Mouse (Mus musculus): Measurements from ENCODE around the gene Socs5.

Socs5 gene

GRCm38 (mm10) chr17:87170364-87170763 lies 62.9 kb downstream of the Socs5 start:
- no peak for DNase-seq

DNA sequence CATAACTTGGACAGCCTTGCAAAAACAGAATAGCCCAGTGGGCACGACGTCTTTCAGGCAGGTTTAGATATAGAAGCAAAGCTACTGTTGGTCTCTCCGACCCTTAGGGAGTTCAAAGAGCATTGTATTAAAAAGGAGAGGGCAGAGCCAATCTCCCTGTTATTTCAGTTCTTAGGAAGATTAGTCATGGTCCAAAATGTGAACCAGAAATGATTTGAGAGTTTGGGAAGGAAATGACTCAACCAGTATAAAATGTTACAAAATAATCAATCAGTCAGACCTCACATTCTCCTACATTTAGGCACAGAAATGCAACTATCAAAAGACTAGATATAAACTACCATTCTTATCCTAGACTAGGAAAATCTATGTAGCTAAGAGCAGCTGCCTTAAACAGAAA lies 64.6 kb downstream of the Socs5 start:
- DNase-seq = no peak

- DNase-seq = no peak
Measured at GRCm38 (mm10) chr17:87173966-87174365, 66.5 kb downstream of the Socs5 start.

DNA sequence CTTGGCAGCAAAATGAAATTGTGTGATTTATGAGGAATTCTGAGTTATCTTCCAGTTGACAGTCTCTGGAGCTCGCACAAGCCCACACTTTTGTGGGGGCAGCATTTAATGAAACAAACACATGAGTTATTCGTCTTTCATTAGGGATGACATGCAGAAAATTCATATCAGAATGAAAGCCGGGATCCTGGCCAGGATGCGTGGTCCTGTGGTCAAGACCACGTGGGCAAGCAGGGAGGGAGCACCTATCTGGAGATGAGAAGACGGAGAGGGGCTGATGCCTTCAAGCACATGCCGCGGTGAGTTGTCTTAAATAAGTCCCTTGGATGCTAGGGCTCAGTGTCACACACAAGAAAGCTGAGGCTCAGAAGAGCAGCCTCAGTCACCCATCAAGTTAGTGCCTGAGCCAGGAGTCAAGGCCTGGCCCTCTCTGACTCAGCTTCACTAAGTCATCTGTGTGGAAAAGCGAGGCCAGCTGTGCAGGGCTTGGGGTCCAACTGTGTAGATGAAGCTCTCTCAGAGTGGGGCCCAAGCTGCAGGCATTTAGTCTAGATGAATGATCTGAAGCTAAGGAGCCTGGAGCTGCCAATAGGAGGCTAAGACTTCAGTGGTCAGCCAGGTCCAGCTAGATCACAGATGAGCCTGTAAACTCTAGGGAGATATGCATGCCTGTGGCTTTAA lies 67.3 kb downstream of the Socs5 start:
- no peak for DNase-seq

GRCm38 (mm10) chr17:87176066-87177012 lies 68.9 kb downstream of the Socs5 start:
- DNase-seq = no peak

DNA sequence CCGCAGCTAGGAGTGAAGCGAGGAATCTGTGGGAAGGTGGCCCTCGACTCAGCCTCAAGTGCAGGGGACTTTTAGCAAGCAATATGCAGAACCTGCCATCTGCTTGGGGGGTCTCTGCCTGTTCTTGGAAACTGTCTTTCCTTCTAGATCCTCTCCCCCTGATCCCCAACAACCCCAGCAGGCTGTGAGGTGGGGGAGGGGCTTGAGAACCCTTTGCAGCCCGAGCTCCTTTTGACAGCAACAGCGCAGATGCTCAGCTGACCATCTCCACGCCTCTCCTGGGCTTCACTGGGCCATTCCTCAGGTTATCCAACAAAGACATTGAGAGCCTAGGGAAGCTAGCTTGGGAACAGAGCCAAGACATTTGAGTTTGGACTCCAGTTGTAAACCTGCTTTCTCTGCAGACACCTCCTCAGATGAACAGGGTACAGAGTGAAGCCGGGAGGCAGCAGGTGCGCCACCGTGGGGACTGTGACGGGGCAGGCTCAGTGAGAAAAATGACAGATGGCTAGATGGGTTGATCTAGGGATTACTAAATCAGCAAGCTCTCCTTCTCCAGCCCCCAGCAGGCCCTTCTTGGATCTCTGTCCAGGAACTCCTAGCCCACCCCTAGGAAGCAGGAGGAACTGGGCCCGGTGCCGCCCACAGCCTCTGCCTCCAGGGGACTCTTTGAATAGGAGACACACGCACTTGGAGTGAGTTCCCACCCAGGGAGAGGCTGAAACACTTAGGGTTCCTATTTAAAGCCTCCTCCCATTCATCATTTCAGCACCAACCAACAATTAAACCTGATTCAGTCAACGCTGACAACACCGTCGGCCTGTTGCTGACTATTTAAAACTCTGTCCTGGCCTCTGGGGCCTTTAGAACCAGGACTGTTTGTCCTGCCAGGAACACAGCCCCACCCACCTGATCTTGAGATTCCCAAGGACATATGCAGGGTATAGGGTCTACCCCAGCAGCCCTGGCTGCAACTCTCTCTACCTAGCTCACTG lies 71.4 kb downstream of the Socs5 start:
- peak; percentile 78 for DNase-seq

- DNase-seq = peak; percentile 34
Measured at GRCm38 (mm10) chr17:87179939-87180550, 72.6 kb downstream of the Socs5 start.

DNA sequence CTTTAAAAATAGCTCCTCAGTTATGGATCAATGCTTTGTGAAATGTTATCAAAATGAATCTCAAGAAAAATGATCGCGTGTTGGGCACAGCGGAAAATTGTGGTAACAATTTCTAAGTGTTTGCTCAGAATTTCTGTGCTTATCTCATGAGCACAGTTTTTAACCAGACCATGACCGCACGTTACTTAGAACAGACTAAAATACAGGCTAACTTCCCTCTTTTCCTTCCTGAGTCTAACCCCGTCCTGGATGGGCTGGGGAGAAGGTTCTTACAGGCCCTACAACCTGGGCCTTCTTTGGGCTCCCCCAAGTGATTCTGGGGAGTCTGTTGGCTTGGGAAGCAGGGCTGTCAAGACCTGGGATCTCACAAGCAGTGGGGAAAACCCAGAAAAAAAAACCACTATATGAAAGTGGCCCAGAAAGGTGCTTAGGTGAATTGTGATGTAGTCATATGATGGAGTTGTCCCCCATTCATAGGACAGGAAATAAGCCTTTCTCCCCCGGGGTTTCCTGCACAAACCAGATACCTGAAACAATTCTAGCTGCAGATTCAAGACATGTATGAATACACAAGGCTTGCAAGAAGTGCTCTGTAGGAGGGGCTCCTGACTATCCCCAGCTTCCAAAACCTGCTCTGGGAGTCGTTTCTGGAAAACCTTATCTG lies 74.3 kb downstream of the Socs5 start:
- no peak for DNase-seq

GRCm38 (mm10) chr17:87185461-87186066 lies 78.1 kb downstream of the Socs5 start:
- DNase-seq = no peak

DNA sequence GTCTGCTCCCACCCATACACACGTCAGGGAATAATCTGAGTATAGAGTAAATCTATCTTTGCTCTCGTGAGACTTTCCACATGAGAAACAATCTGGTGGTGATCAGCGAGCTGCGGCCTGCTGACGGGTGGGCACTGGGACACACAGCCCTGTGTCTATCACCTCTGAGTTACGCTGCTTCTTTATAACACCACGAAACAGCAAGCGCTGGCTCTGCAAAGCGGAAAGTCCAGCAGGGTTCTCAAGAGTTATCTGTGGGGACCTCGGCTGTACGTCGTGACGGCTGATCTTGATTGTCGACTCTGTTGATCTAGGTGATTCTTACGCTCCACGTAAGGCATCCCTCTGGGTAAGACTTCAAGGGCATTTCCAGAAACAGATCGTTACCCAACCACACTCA lies 79.5 kb downstream of the Socs5 start:
- no peak for DNase-seq
